Mouse (Mus musculus) embryonic facial prominence, embryonic 11.5 days (tissue): ENCODE measurements at regions not wholly inside any gene's neighbourhood (a gene's known extent, or its start where the extent isn't known, plus 50 kb on each side); places are given as distances from the start of the nearest gene placed in this dataset. TPM values are rescaled to one million over a fixed set of nuclear protein-coding genes. Genes with fewer than 3 reads are reported as not detected.

Experiments used
- ATAC-seq: fragments of 200-750 bp; cut with Nextera tagmentation; replicated peaks from 2 replicates; pipeline ENCODE4 v1.8.0; 2017; ENCODE audit warnings: low read depth; ENCODE audit not compliant: insufficient number of reproducible peaks, low FRiP score, low TSS enrichment
- DNase-seq: peaks from one replicate; pipeline ENCODE4 v3.0.0-alpha.2; 2015; ENCODE audit warnings: low spot score
- H3K27ac ChIP-seq: fragments of 300-500 bp; sonication (generic); replicated peaks from 2 replicates; pipeline ENCODE4 v1.5.1; 2014; ENCODE audit warnings: mild to moderate bottlenecking, low read depth, low read length, control low read depth
- H3K27me3 ChIP-seq: fragments of 300-500 bp; sonication (generic); 2 replicates; pipeline ENCODE4 v1.6.1; 2014; ENCODE audit warnings: mild to moderate bottlenecking, low read length, moderate library complexity, mixed read lengths; ENCODE audit not compliant: control insufficient read depth, insufficient read depth
- H3K36me3 ChIP-seq: fragments of 300-500 bp; sonication (generic); replicated peaks from 2 replicates; pipeline ENCODE4 v1.6.1; 2014; ENCODE audit warnings: low read depth, mild to moderate bottlenecking, low read length, moderate library complexity, mixed read lengths; ENCODE audit not compliant: control insufficient read depth, insufficient read depth
- H3K4me1 ChIP-seq: fragments of 300-500 bp; sonication (generic); 2 replicates; pipeline ENCODE4 v1.6.1; 2014; ENCODE audit warnings: low read length, mixed read lengths; ENCODE audit not compliant: control insufficient read depth, insufficient read depth
- H3K4me2 ChIP-seq: fragments of 300-500 bp; sonication (generic); 2 replicates; pipeline ENCODE4 v1.6.1; 2014; ENCODE audit warnings: low read depth, mild to moderate bottlenecking, control low read depth, low read length, moderate library complexity
- H3K4me3 ChIP-seq: fragments of 300-500 bp; sonication (generic); 2 replicates; pipeline ENCODE4 v1.5.1; 2014; ENCODE audit warnings: low read depth, low read length, control low read depth
- H3K9ac ChIP-seq: fragments of 300-500 bp; sonication (generic); replicated peaks from 2 replicates; pipeline ENCODE4 v1.6.1; 2014; ENCODE audit warnings: mild to moderate bottlenecking, control low read depth, low read length
- H3K9me3 ChIP-seq: fragments of 300-500 bp; sonication (generic); replicated peaks from 2 replicates; pipeline ENCODE4 v1.6.1; 2016; ENCODE audit warnings: mild to moderate bottlenecking, low read length, inconsistent platforms, mixed read lengths; ENCODE audit not compliant: control insufficient read depth
- WGBS: fragments of 180-500 bp; shearing (Covaris S2); extraction: QIAGEN DNeasy Blood & Tissue Kit; methylation state at CpG from one replicate; pipeline ENCODE4 v1.1.7; 2014; 5-methylcytosine and 5-hydroxymethylcytosine counted together
- microRNA counts: library from miRNA; unstranded; fragments of <30 nt; microRNA quantifications from one replicate; lab custom pipeline; 2016
- microRNA-seq: library from miRNA; unstranded; fragments of <30 nt; microRNA quantifications from one replicate; pipeline ENCODE4, GENCODE M21; 2016; ENCODE audit warnings: borderline number of aligned reads

GRCm38 (mm10) chr13:75623229-75623628 is 83.3 kb upstream of the Ell2 start:
- WGBS = 72% methylated on average over 3 of the region's 3 CpGs
- DNase-seq (no peak), ATAC-seq (no peak)
- Histone ChIP-seq H3K36me3 (no peaks in the 10 kb centered on the region), H3K4me2 (no peak overlapping the region), H3K27me3 (no peaks in the 10 kb centered on the region), H3K27ac (no peak overlapping the region), H3K4me1 (no peaks in the 10 kb centered on the region), H3K9me3 (no peaks in the 10 kb centered on the region), H3K9ac (no peak overlapping the region), H3K4me3 (no peak overlapping the region)

- ATAC-seq (no peak), DNase-seq (no peak)
- Histone ChIP-seq H3K36me3 (no peaks in the 10 kb centered on the region), H3K4me3 (no peak overlapping the region), H3K4me1 (no peaks in the 10 kb centered on the region), H3K27ac (no peak overlapping the region), H3K27me3 (no peaks in the 10 kb centered on the region), H3K9ac (no peak overlapping the region), H3K9me3 (no peaks in the 10 kb centered on the region), H3K4me2 (no peak overlapping the region)
- 73% methylated on average over 1 of the region's 1 CpGs for WGBS
Observed at GRCm38 (mm10) chr13:75627405-75627804, 79.2 kb upstream of the Ell2 start.

- Histone ChIP-seq H3K4me3 (no peak overlapping the region), H3K9me3 (no peaks in the 10 kb centered on the region), H3K27ac (no peak overlapping the region), H3K27me3 (no peaks in the 10 kb centered on the region), H3K4me1 (no peaks in the 10 kb centered on the region), H3K9ac (no peak overlapping the region), H3K36me3 (no peaks in the 10 kb centered on the region), H3K4me2 (no peak overlapping the region)
- WGBS = 95% methylated on average over 1 of the region's 1 CpGs
- no peak for DNase-seq
- ATAC-seq = no peak
Observed at GRCm38 (mm10) chr13:75631048-75631447, 75.5 kb upstream of the Ell2 start.

GRCm38 (mm10) chr13:75647513-75647912 is 59.0 kb upstream of the Ell2 start:
- Histone ChIP-seq H3K4me1 (no peaks in the 10 kb centered on the region), H3K9ac (no peak overlapping the region), H3K4me3 (no peak overlapping the region), H3K27ac (no peak overlapping the region), H3K36me3 (no peaks in the 10 kb centered on the region), H3K4me2 (no peak overlapping the region), H3K9me3 (no peaks in the 10 kb centered on the region), H3K27me3 (no peaks in the 10 kb centered on the region)
- whole genome bisulfite sequencing = 51% methylated on average over 1 of the region's 1 CpGs
- ATAC-seq (no peak), DNase-seq (no peak)

- H3K9me3 ChIP-seq = no peaks in the 10 kb centered on the region
- DNase-seq (no peak), ATAC-seq (no peak)
- H3K9ac ChIP-seq = no peak overlapping the region
- no peaks in the 10 kb centered on the region for H3K36me3 ChIP-seq
- no peak overlapping the region for H3K4me3 ChIP-seq
- no peaks in the 10 kb centered on the region for H3K4me1 ChIP-seq
- no peak overlapping the region for H3K4me2 ChIP-seq
- no peaks in the 10 kb centered on the region for H3K27me3 ChIP-seq
- H3K27ac ChIP-seq = no peak overlapping the region
- 78% methylated on average over 3 of the region's 3 CpGs for WGBS
Observed at GRCm38 (mm10) chr13:75651941-75652340, 54.6 kb upstream of the Ell2 start.

GRCm38 (mm10) chr13:75652966-75653365 is 53.6 kb upstream of the Ell2 start:
- no peak for ATAC-seq
- no peaks in the 10 kb centered on the region for H3K4me1 ChIP-seq
- H3K4me2 ChIP-seq = no peak overlapping the region
- H3K9ac ChIP-seq = no peak overlapping the region
- H3K36me3 ChIP-seq = no peaks in the 10 kb centered on the region
- H3K27ac ChIP-seq = no peak overlapping the region
- no peak for DNase-seq
- H3K4me3 ChIP-seq = no peak overlapping the region
- no peaks in the 10 kb centered on the region for H3K27me3 ChIP-seq
- WGBS = 88% methylated on average over 2 of the region's 2 CpGs
- H3K9me3 ChIP-seq = no peaks in the 10 kb centered on the region

MicroRNAs in the stretch of these regions (microRNA counts, 519-probe panel; counts per million panel counts)
- not detected for microRNA mmu-miR-682 (lab: Ali Mortazavi, UCI)

Small RNAs in the stretch of these regions (microRNA-seq; reads per million reads assigned to microRNA genes)
- gene Mir682 = not detected
